Mouse (Mus musculus) stomach, embryonic 14.5 days (tissue): Measurements from ENCODE around the gene Radil. TPM values are rescaled to one million over a fixed set of nuclear protein-coding genes. Genes with fewer than 3 reads are reported as not detected.

Experiments
- polyA plus RNA-seq: library from polyadenylated mRNA; unstranded; fragments of >200 nt; fragmentation: Nextera tagmentation; extraction: Ambion mirVana; gene quantifications from 2 replicates; pipeline ENCODE4 v1.2.1, GENCODE M21; 2014

The Radil gene
- polyA plus RNA-seq, 1 experiment from 2014 or later: 1.6 TPM

Other genes with a start within 250 kb of the Radil start
- 3.9 and 4.1 TPM in 2 replicates for gene Foxk1, start 149.6 kb downstream of the Radil start, polyA plus RNA-seq
- 11.0 and 11.8 TPM in 2 replicates for gene Ap5z1, start 87.2 kb downstream of the Radil start, polyA plus RNA-seq
- 0.07 and 0.27 TPM in 2 replicates for gene Papolb, start 21.0 kb downstream of the Radil start, polyA plus RNA-seq
- gene Mmd2, start 57.7 kb upstream of the Radil start, polyA plus RNA-seq: 2.0 and 2.6 TPM in 2 replicates
- 40.1 and 42.9 TPM in 2 replicates for gene Wipi2, start 76.6 kb upstream of the Radil start, polyA plus RNA-seq
- 7.9 and 8.1 TPM in 2 replicates for gene Slc29a4, start 141.4 kb upstream of the Radil start, polyA plus RNA-seq